Mouse (Mus musculus) liver, embryonic 12.5 days (tissue): ENCODE data around the gene Tshz2. TPM values are rescaled to one million over a fixed set of nuclear protein-coding genes. Genes with fewer than 3 reads are reported as not detected.
A peak's percentile ranks its signal among the peaks of the same experiment; 100 is the strongest.

ENCODE experiments used
- ATAC-seq: fragments of 200-750 bp; cut with Nextera tagmentation; 2 replicates; pipeline ENCODE4 v1.8.0; 2017; ENCODE audit warnings: moderate number of reproducible peaks, mild to moderate bottlenecking, moderate library complexity
- H3K27ac ChIP-seq: fragments of 300-500 bp; sonication (generic); 2 replicates; pipeline ENCODE4 v1.5.1; 2016; ENCODE audit warnings: mild to moderate bottlenecking
- H3K27me3 ChIP-seq: fragments of 300-500 bp; sonication (generic); replicated peaks from 2 replicates; pipeline ENCODE4 v1.6.1; 2016; ENCODE audit warnings: mild to moderate bottlenecking, moderate library complexity
- H3K36me3 ChIP-seq: fragments of 300-500 bp; sonication (generic); 2 replicates; pipeline ENCODE4 v1.6.1; 2016; ENCODE audit warnings: mild to moderate bottlenecking, moderate library complexity
- H3K4me1 ChIP-seq: fragments of 300-500 bp; sonication (generic); 2 replicates; pipeline ENCODE4 v1.6.1; 2016
- H3K4me2 ChIP-seq: fragments of 300-500 bp; sonication (generic); 2 replicates; pipeline ENCODE4 v1.6.1; 2016; ENCODE audit warnings: mild to moderate bottlenecking, moderate library complexity
- H3K4me3 ChIP-seq: fragments of 300-500 bp; sonication (generic); 2 replicates; pipeline ENCODE4 v1.5.1; 2016; ENCODE audit warnings: mild to moderate bottlenecking, moderate library complexity
- H3K9ac ChIP-seq: fragments of 300-500 bp; sonication (generic); 2 replicates; pipeline ENCODE4 v1.6.1; 2016; ENCODE audit warnings: mild to moderate bottlenecking, moderate library complexity
- H3K9me3 ChIP-seq: fragments of 300-500 bp; sonication (generic); replicated peaks from 2 replicates; pipeline ENCODE4 v1.6.1; 2016; ENCODE audit warnings: mild to moderate bottlenecking, moderate library complexity
- WGBS: fragments of 180-500 bp; shearing (Covaris S2); methylation state at CpG from one replicate; pipeline ENCODE4 v1.1.7; 2016; ENCODE audit not compliant: insufficient replicate concordance; 5-methylcytosine and 5-hydroxymethylcytosine counted together
- polyA plus RNA-seq: library from polyadenylated mRNA; unstranded; fragments of >200 nt; fragmentation: Nextera tagmentation; extraction: Ambion mirVana; gene quantifications from 2 replicates; pipeline ENCODE4 v1.2.1, GENCODE M21; 2016

The Tshz2 gene
- polyA plus RNA-seq, 1 experiment from 2014 or later: 2.9 TPM

DNA sequence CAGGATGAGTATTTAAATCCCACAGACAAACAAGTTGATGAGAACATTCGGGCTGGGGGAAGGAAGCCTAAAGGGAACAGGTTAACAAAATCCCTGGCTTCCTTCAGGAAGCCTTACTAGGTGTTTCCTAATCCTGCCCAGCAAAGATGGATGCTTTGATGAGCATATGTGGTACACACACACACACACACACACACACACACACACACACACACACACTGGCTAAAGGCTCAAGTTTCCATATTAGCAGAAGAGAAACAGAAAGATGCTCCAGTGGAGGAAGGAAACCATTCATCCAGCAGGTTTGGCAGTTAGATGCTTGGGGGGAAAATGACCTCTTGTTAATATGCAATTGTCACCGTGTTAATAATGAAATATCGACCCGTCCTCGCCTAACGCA lies 89.5 kb downstream of the Tshz2 start:
- Histone ChIP-seq H3K4me1 (peaks cover 7% of the 10 kb centered on the region; the same call in 1 of the 2 replicates), H3K9ac (no peak overlapping the region), H3K9me3 (no peaks in the 10 kb centered on the region), H3K4me2 (no peak overlapping the region), H3K4me3 (no peak overlapping the region), H3K36me3 (no peaks in the 10 kb centered on the region), H3K27ac (no peak overlapping the region), H3K27me3 (no peaks in the 10 kb centered on the region)
- ATAC-seq: no peak
- whole genome bisulfite sequencing: 74% methylated on average over 6 of the region's 6 CpGs

DNA sequence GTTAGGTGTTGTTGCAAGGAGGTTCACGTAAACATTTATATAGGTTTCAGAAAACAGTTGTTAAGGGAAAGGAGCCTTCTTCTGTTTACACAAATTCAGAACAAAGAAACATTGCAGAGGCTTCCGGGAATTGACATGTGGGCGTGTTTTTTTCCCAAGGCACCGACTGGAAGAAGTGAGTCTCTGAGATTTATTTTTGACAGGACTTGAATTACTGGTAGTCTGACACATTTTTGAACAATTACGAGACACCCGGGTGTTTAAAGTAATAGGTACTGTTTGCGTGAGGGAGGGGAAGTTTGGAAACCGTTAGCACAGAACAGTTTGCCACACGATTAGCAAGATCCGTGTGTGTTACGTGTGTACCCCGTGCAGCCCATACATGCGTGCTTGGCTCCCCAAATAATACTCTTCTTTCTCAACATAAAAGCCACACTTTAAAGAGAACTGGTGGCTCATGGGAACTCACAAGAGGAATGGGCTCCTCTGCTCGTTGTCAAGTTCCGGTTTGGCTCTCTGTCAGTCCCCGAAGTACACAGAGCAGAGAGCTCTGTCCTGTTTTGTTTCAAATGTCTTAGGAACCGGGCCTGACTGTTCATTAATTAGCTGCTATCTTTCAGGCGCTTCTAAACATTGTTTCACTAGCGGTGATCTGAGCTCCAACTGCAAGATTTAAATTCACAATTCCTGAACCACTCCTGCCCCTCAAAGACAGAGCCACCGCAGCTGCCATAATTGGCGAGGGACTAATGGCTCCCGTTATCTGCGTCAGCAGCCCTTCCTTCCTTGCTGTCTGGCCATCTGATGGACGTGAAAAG lies 91.0 kb downstream of the Tshz2 start:
- no peak for ATAC-seq
- Histone ChIP-seq H3K27me3 (no peaks in the 10 kb centered on the region), H3K4me2 (0 out of 2 replicates have a peak overlapping the region, but pooled peaks have one; percentile 4), H3K36me3 (no peaks in the 10 kb centered on the region), H3K27ac (peak overlapping the region; percentile 45; the same call in 1 of the 2 replicates), H3K9ac (no peak overlapping the region), H3K4me3 (no peak overlapping the region), H3K4me1 (peaks cover 9% of the 10 kb centered on the region; the same call in 1 of the 2 replicates), H3K9me3 (no peaks in the 10 kb centered on the region)
- WGBS: 42% methylated on average over 24 of the region's 24 CpGs

DNA sequence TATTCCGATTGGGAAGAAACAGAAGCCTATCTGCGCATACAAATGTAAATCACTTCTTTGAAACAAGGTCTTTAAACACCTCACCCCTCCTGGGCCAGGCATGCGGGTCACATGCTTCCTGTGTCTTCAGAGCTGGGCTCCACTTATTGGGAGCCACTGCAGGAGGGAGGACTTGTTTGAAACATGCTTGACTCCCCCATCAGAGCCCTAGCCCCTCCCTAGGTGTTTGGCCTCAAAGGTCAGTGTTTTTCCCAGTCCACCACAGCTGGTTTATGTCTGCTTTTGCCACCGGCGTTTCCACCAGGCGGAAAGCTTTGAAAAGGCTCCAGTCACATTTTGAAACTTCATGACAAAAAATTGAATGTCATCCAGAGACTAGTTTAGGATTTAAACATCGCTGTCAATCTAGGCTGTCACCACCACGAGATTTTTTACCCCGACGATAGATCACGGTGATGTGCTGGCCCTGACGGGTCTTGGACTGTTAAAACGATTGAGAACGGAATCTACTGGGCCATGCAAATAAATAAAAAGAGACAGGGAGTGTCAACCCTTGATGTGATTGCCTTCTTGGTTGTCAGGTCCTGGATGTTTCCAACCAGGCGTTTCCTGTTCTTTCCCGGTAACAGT lies 96.0 kb downstream of the Tshz2 start:
- Histone ChIP-seq H3K27ac (no peak overlapping the region; the same call in 1 of the 2 replicates), H3K36me3 (no peaks in the 10 kb centered on the region), H3K9ac (no peak overlapping the region), H3K4me1 (peaks cover 8% of the 10 kb centered on the region; the same call in 1 of the 2 replicates), H3K9me3 (no peaks in the 10 kb centered on the region), H3K4me2 (no peak overlapping the region), H3K27me3 (no peaks in the 10 kb centered on the region), H3K4me3 (no peak overlapping the region)
- WGBS: 62% methylated on average over 16 of the region's 16 CpGs
- 0 out of 2 replicates have a peak, but pooled peaks have one; percentile 37 for ATAC-seq

DNA sequence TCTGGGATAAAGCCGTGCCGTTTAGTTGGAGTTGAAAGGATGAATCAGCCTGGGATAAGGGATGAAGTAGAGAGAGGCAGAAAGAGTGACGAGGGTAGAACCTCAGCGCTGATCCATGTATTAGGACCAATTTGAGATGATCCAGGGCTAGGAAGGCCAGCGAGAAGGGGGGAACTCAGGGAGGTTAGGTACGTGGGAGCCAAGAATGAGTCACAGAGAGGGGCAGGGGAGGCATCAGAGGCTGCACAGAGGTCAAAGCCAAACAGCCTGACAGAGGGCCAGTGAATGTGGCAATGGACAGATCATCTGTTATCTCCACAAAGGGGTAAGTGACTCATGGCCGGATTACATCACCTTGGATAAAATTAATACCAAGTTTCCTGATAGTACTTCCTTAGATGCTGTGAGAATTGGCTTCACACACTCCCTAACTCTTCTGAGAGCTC lies 97.8 kb downstream of the Tshz2 start:
- no peak for ATAC-seq
- Histone ChIP-seq H3K4me3 (no peak overlapping the region), H3K9ac (no peak overlapping the region), H3K9me3 (no peaks in the 10 kb centered on the region), H3K27me3 (no peaks in the 10 kb centered on the region), H3K36me3 (no peaks in the 10 kb centered on the region), H3K4me1 (0 out of 2 replicates have a peak, but pooled peaks cover 3% of the 10 kb centered on the region), H3K4me2 (no peak overlapping the region), H3K27ac (no peak overlapping the region)
- WGBS: 62% methylated on average over 7 of the region's 7 CpGs

DNA sequence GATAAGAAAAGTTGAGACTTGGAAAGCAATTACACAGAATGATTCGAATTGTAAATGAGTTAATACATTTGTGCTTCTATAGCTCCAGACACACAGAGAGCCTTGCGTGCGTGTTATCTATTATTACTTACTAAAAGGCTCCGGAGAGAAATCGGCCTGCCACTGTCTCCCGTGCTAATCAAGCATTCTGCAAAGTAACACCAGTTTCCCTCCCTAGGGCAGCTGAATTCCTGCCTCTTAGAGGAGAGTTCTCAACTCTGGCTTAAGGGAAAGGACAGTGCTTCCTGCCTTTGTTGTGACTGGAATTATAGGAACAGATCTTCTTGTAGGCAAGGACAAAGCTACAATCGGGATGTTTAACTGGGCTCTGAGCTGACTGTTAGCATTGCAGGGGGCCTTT lies 101.2 kb downstream of the Tshz2 start:
- H3K4me2 ChIP-seq: no peak overlapping the region
- no peaks in the 10 kb centered on the region for H3K36me3 ChIP-seq
- H3K9ac ChIP-seq: no peak overlapping the region
- no peaks in the 10 kb centered on the region for H3K27me3 ChIP-seq
- no peaks in the 10 kb centered on the region for H3K9me3 ChIP-seq
- no peak overlapping the region for H3K27ac ChIP-seq
- no peaks in the 10 kb centered on the region for H3K4me1 ChIP-seq
- no peak overlapping the region for H3K4me3 ChIP-seq
- ATAC-seq: no peak
- 54% methylated on average over 7 of the region's 7 CpGs for WGBS

DNA sequence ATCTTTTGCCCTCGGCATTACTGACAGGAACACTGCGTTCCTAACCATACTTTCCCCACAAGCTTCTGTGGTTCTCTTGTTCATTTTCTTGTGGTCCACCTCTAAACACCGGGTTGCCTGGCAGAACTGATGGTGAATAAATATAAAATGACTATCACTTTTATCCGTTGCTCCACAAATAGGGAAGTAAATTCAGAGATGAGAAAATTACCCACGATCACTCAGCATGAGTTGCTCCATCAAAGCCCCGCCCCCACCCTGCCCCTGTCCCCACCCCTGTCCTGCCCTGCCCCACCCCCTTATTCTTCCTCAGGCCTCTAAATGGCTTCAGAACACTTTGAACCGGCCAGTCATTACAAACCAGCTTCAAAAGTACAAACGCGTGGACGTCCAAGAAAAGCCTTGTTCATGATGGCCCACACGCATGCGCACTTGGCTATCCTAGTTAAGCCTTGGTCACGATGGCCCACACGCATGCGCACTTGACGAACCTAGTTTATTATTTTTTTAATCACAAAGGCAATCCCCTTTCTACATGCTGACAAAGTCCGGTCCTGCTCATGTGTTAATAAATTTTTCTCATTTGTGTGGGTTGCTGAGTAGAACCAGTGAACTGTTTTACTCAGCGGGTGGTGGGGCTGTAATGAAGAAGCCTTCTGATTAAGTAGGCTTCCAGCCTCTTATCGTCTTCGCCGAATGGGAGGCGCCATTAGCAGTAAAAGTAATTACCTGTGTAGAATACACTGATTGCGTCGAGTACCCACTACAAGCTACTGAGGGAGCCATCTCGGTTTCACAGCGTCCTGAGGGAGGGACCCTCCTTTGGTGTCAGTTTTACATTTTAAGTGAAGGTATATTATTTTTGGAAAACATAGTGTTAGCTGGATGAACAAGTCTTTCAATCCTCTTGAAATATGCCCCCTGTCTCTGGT lies 102.9 kb downstream of the Tshz2 start:
- H3K27ac ChIP-seq: no peak overlapping the region
- H3K9me3 ChIP-seq: no peaks in the 10 kb centered on the region
- H3K4me3 ChIP-seq: no peak overlapping the region
- no peak overlapping the region for H3K4me2 ChIP-seq
- no peaks in the 10 kb centered on the region for H3K27me3 ChIP-seq
- 74% methylated on average over 26 of the region's 26 CpGs for WGBS
- H3K4me1 ChIP-seq: no peaks in the 10 kb centered on the region
- no peak for ATAC-seq
- no peaks in the 10 kb centered on the region for H3K36me3 ChIP-seq
- H3K9ac ChIP-seq: no peak overlapping the region

DNA sequence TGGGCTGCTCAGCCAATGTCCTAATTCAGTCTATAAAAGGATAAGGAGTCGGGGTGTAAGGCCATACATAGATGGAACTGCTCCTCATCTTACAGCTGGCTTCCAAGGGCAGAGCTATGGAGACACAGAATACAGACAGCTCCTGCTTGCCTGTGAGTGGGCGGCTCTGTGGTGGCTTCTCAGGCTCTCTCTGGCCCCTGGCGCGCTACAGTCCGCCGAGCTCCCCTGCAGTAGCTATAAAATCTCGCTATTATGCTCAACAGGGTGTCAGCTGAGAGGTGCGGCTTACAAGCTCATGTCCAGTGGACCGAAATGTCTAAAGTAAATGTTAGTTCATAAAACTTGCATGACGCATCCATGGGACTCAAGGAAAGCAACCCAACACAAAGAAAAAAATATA lies 108.2 kb downstream of the Tshz2 start:
- Histone ChIP-seq H3K27me3 (no peaks in the 10 kb centered on the region), H3K9me3 (no peaks in the 10 kb centered on the region), H3K4me1 (no peaks in the 10 kb centered on the region), H3K36me3 (no peaks in the 10 kb centered on the region), H3K4me2 (no peak overlapping the region), H3K9ac (no peak overlapping the region), H3K27ac (no peak overlapping the region), H3K4me3 (no peak overlapping the region)
- no peak for ATAC-seq
- WGBS: 83% methylated on average over 10 of the region's 10 CpGs

DNA sequence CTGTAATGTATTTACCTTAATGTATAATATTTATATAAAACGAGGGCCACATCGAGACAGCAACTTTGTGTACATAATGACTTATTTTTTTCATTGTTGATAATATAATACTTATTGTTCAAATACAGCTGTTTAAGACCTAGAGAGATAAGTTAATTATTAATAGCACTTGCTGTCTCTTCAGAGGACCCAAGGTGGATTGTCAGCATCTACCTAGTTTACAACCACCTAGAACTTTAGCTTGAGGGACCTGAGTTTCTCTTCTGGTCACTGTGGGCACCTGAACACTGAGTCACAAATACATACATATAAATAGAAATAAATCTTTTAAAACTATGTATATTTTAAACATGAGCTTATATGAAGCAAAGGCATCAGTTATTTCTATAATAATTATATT lies 110.0 kb downstream of the Tshz2 start:
- no peak for ATAC-seq
- H3K27ac ChIP-seq: no peak overlapping the region
- H3K4me1 ChIP-seq: peaks cover 11% of the 10 kb centered on the region
- H3K9ac ChIP-seq: no peak overlapping the region
- no peak overlapping the region for H3K4me3 ChIP-seq
- no peaks in the 10 kb centered on the region for H3K9me3 ChIP-seq
- no peak overlapping the region for H3K4me2 ChIP-seq
- WGBS: 59% methylated on average over 2 of the region's 2 CpGs
- no peaks in the 10 kb centered on the region for H3K36me3 ChIP-seq
- H3K27me3 ChIP-seq: no peaks in the 10 kb centered on the region

DNA sequence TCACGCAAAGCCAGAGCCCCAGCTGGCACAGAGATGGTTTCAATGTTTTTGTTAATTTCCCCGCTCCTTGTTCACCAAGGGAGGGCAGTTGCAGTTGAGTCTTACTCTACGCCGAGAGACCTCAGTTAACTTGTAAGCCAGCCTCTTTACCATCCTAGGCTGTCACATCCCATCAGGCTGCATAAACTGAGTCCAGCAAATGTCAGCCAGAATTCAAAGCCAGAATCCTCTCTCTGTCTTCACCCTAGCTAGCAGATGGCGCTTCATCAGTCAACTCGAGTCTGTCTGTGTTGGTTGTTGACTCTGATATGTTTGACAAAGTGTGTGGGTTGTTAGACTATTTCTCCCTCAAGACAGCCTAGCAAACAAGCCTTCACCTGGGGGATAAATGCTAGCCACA lies 110.5 kb downstream of the Tshz2 start:
- Histone ChIP-seq H3K27ac (no peak overlapping the region), H3K9ac (no peak overlapping the region), H3K36me3 (no peaks in the 10 kb centered on the region), H3K4me1 (peaks cover 11% of the 10 kb centered on the region), H3K4me3 (no peak overlapping the region), H3K4me2 (no peak overlapping the region), H3K27me3 (no peaks in the 10 kb centered on the region), H3K9me3 (no peaks in the 10 kb centered on the region)
- WGBS: 67% methylated on average over 6 of the region's 6 CpGs
- ATAC-seq: no peak

DNA sequence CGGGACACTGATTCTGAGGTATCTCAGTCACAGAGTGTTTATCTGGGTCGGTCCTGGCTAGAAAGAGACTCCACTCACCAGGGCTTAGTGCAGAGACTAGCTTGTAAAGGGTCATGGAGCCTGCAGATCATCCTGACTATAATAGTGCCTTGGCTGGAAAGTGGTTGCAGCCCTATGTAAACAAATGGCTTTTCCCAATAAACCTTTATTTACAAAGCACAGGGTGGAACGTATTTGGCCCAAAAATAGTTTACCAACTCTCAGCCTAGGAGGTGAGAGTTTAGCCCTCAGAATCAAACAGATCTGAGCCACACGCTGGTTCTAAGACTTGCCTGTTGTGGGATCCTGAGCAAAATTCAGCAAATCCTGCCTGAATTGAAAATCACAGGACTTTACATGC lies 111.1 kb downstream of the Tshz2 start:
- Histone ChIP-seq H3K9me3 (no peaks in the 10 kb centered on the region), H3K36me3 (no peaks in the 10 kb centered on the region), H3K9ac (no peak overlapping the region), H3K4me3 (no peak overlapping the region), H3K27me3 (no peaks in the 10 kb centered on the region), H3K4me1 (peaks cover 11% of the 10 kb centered on the region), H3K4me2 (no peak overlapping the region), H3K27ac (no peak overlapping the region)
- 57% methylated on average over 4 of the region's 4 CpGs for WGBS
- ATAC-seq: no peak

DNA sequence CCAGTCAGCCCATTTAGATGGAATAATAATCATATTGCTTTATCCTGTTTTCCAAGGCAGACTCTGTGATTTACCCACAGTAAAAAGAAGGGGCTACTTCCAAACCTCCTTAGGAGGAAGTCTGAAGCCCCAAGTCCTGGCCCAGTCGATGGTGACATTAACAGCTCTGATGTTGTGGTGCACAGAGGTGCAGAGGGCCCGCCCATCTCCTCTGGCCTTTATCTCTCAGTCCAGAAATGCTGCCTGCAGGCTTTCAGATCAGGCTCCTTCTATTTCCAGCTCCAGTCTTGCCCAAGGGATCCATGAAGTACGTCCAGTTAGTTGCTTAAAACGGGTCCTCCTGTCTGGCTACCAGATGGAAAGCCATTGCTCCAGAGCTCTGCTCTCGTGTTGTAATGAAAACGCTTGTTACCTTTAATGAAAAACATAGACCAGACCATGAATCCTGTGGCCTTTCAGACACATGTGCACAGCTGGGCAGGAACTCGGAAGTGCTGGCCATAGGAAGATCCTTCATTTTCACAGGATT lies 114.4 kb downstream of the Tshz2 start:
- H3K27ac ChIP-seq: peak overlapping the region; percentile 30
- no peaks in the 10 kb centered on the region for H3K27me3 ChIP-seq
- peak; percentile 87 for ATAC-seq
- H3K4me1 ChIP-seq: peaks cover 18% of the 10 kb centered on the region
- no peak overlapping the region for H3K9ac ChIP-seq
- H3K9me3 ChIP-seq: no peaks in the 10 kb centered on the region
- H3K4me2 ChIP-seq: no peak overlapping the region
- H3K4me3 ChIP-seq: no peak overlapping the region
- no peaks in the 10 kb centered on the region for H3K36me3 ChIP-seq
- 52% methylated on average over 7 of the region's 7 CpGs for WGBS
